Mouse (Mus musculus) forebrain, embryonic 10.5 days (tissue): Measurements from ENCODE around the gene Mrfap1. TPM values are rescaled to one million over a fixed set of nuclear protein-coding genes. Genes with fewer than 3 reads are reported as not detected.
"Not testable (repeated sequence)": the region's sequence is repeated elsewhere in the genome, so short reads cannot be mapped to it uniquely, and the experiment has no call there.

Experiments
- DNase-seq: peaks from one replicate; pipeline ENCODE4 v3.0.0-alpha.2; 2017; ENCODE audit warnings: low spot score; ENCODE audit errors: extremely low spot score
- H3K27ac ChIP-seq: fragments of 300-500 bp; sonication (generic); 2 replicates; pipeline ENCODE4 v1.5.1; 2016; ENCODE audit warnings: mild to moderate bottlenecking
- H3K27me3 ChIP-seq: fragments of 300-500 bp; sonication (generic); 2 replicates; pipeline ENCODE4 v1.6.1; 2016; ENCODE audit warnings: mild to moderate bottlenecking; ENCODE audit not compliant: poor library complexity, severe bottlenecking
- H3K36me3 ChIP-seq: fragments of 300-500 bp; sonication (generic); replicated peaks from 2 replicates; pipeline ENCODE4 v1.6.1; 2016; ENCODE audit warnings: mild to moderate bottlenecking, moderate library complexity
- H3K4me1 ChIP-seq: fragments of 300-500 bp; sonication (generic); 2 replicates; pipeline ENCODE4 v1.6.1; 2016
- H3K4me3 ChIP-seq: fragments of 300-500 bp; sonication (generic); 2 replicates; pipeline ENCODE4 v1.5.1; 2016; ENCODE audit warnings: mild to moderate bottlenecking, moderate library complexity
- H3K9me3 ChIP-seq: fragments of 300-500 bp; sonication (generic); 2 replicates; pipeline ENCODE4 v1.6.1; 2016; ENCODE audit warnings: mild to moderate bottlenecking, moderate library complexity
- WGBS: fragments of 180-500 bp; shearing (Covaris S2); methylation state at CpG from one replicate; pipeline ENCODE4 v1.1.7; 2016; 5-methylcytosine and 5-hydroxymethylcytosine counted together
- polyA plus RNA-seq: library from polyadenylated mRNA; unstranded; fragments of >200 nt; fragmentation: Nextera tagmentation; extraction: Ambion mirVana; gene quantifications from 2 replicates; pipeline ENCODE4 v1.2.1, GENCODE M21; 2016

Mrfap1 gene
- polyA plus RNA-seq = 435 and 463 TPM in 2 replicates

DNA sequence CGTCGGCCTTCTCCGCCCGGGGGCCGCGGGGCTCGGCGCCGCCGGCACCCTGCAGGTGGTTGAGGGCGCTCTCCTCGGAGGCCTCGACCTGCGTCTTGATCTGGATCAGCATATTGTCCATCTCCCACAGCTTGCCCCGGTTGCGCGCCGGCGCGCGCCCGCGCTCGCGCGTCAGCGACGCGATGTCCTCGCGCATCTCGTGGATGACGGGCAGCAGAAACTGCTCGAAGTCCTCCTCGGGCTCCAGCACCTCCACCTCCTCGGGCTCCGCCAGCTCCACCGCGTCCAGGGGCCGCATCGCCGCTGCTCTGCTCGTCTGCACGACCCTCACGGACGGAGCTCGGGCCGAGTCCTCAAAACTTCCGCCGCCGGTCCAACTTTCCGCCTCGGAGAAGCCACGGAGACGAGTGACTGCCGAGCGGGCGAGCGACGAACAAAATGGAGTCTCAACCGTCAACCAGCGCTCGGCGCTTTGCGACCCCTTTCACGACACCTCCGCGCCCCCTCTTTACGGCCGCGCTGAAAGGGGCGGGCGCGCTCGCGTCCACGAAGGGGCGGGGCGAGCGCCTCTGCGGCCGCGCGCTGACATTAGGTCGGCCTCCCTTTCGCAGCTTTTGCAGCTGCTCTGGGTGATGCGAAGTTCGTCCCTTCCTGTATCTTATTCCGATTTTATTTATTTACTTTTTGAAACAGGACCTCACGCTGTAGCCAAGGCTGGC lies at the start of gene Mrfap1:
TSS of gene Mrfap1 (minus strand) at position 477 of the 719 bp plus-strand sequence.
- Histone ChIP-seq H3K27ac (peak within 1 kb of the TSS; percentile 94), H3K4me1 (peaks cover 20% of the 10 kb centered on the region), H3K36me3 (peaks cover 26% of the 10 kb centered on the region), H3K4me3 (peak within 1 kb of the TSS; percentile 74)
- not testable (repeated sequence) for H3K27me3 ChIP-seq, H3K9me3 ChIP-seq
- WGBS = under 1% methylated on average over 90 of the region's 90 CpGs
- DNase-seq = peak; percentile 93

GRCm38 (mm10) chr5:36844490-36844889 lies 47.9 kb upstream of the Mrfap1 start:
- WGBS = 92% methylated on average over 10 of the region's 10 CpGs
- no peak overlapping the region for H3K27ac ChIP-seq

GRCm38 (mm10) chr5:36841701-36842100 lies 45.1 kb upstream of the Mrfap1 start:
- H3K36me3 ChIP-seq = no peaks in the 10 kb centered on the region
- H3K27me3 ChIP-seq = no peaks in the 10 kb centered on the region
- 70% methylated on average over 1 of the region's 1 CpGs for WGBS
- no peak for DNase-seq
- no peaks in the 10 kb centered on the region for H3K9me3 ChIP-seq
- no peaks in the 10 kb centered on the region for H3K4me1 ChIP-seq
- H3K27ac ChIP-seq = no peak overlapping the region
- no peak overlapping the region for H3K4me3 ChIP-seq

More at GRCm38 (mm10) chr5:36844490-36844889, 47.9 kb upstream of the Mrfap1 start:
- Histone ChIP-seq H3K4me3 (no peak overlapping the region), H3K4me1 (no peaks in the 10 kb centered on the region), H3K9me3 (no peaks in the 10 kb centered on the region), H3K36me3 (no peaks in the 10 kb centered on the region), H3K27me3 (no peaks in the 10 kb centered on the region)
- DNase-seq = no peak

GRCm38 (mm10) chr5:36840092-36840491 lies 43.5 kb upstream of the Mrfap1 start:
- Histone ChIP-seq H3K9me3 (no peaks in the 10 kb centered on the region), H3K4me3 (no peak overlapping the region), H3K27ac (no peak overlapping the region), H3K36me3 (no peaks in the 10 kb centered on the region), H3K27me3 (no peaks in the 10 kb centered on the region), H3K4me1 (no peaks in the 10 kb centered on the region)
- WGBS = 85% methylated on average over 7 of the region's 7 CpGs
- no peak for DNase-seq

- Histone ChIP-seq H3K36me3 (no peaks in the 10 kb centered on the region), H3K4me3 (no peak overlapping the region), H3K9me3 (no peaks in the 10 kb centered on the region), H3K4me1 (no peaks in the 10 kb centered on the region), H3K27me3 (no peaks in the 10 kb centered on the region), H3K27ac (no peak overlapping the region)
- 77% methylated on average over 8 of the region's 8 CpGs for WGBS
- no peak for DNase-seq
Measured at GRCm38 (mm10) chr5:36839602-36840001, 43.0 kb upstream of the Mrfap1 start.

GRCm38 (mm10) chr5:36839032-36839431 lies 42.5 kb upstream of the Mrfap1 start:
- Histone ChIP-seq H3K36me3 (no peaks in the 10 kb centered on the region), H3K27me3 (no peaks in the 10 kb centered on the region), H3K27ac (no peak overlapping the region), H3K9me3 (no peaks in the 10 kb centered on the region), H3K4me3 (no peak overlapping the region), H3K4me1 (no peaks in the 10 kb centered on the region)
- no peak for DNase-seq
- 90% methylated on average over 2 of the region's 2 CpGs for WGBS

DNA sequence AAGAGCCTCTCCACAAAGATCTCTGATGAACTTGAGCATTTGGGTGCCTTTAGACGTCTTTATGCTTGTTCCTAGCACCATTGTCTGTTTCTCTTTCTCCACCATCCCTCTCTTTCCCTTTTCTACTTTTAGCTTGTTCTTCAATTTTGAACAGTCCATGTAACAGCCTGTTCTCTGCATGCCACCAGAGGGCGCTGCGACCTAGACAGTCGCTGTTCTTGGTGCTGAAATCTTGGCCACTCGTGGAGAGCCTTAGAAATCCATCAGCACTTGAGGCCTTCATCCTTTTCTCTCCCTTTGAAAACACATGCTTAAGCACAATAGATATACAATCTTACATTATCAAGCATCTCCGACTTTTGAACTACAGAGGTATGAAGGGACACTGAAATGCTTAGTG lies 39.4 kb upstream of the Mrfap1 start:
- no peak overlapping the region for H3K27ac ChIP-seq
- DNase-seq = peak; percentile 77
- no peak overlapping the region for H3K4me3 ChIP-seq
- peaks cover 2% of the 10 kb centered on the region; the same call in 1 of the 2 replicates for H3K4me1 ChIP-seq
- no peaks in the 10 kb centered on the region for H3K9me3 ChIP-seq
- H3K36me3 ChIP-seq = no peaks in the 10 kb centered on the region
- WGBS = 2% methylated on average over 6 of the region's 6 CpGs
- H3K27me3 ChIP-seq = no peaks in the 10 kb centered on the region

- no peak for DNase-seq
- no peaks in the 10 kb centered on the region for H3K27me3 ChIP-seq
- H3K36me3 ChIP-seq = peaks cover 13% of the 10 kb centered on the region; the same call in 1 of the 2 replicates
- H3K4me1 ChIP-seq = peaks cover 17% of the 10 kb centered on the region
- H3K4me3 ChIP-seq = peak overlapping the region; percentile 72; the same call in 1 of the 2 replicates
- H3K27ac ChIP-seq = no peak overlapping the region
- no peaks in the 10 kb centered on the region for H3K9me3 ChIP-seq
- WGBS = 68% methylated on average over 7 of the region's 7 CpGs
Measured at GRCm38 (mm10) chr5:36831272-36831671, 34.7 kb upstream of the Mrfap1 start.

- Histone ChIP-seq H3K27ac (peak within 1 kb of the TSS; percentile 86), H3K4me1 (peaks cover 17% of the 10 kb centered on the region), H3K27me3 (no peaks in the 10 kb centered on the region), H3K9me3 (no peaks in the 10 kb centered on the region), H3K4me3 (peak within 1 kb of the TSS; percentile 72), H3K36me3 (peaks cover 21% of the 10 kb centered on the region)
- peak; percentile 94 for DNase-seq
- WGBS = 5% methylated on average over 46 of the region's 46 CpGs
Measured at GRCm38 (mm10) chr5:36829913-36830879, 33.6 kb upstream of the Mrfap1 start, which contains the start of gene Man2b2. TSS of gene Man2b2 (minus strand) at chr5:36830653.

DNA sequence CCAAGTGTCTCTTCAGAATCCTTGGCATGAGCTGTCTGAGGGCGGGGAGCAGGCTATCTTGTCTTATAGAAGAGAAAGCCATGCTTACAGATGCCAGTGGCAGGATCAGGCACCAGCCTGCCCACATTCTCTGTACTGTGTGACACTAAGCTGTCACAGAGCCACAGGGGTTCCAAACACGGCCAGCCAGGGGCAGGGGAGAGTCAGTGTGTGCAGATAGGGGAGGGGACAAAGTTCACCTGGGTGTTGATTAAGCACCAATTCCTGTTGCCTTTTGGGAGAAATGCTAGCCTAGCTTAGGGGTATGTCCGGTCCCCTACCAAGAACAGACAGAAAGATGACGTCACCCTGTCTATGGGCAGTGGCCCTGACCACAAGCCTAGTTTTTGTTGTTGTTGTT lies 32.5 kb upstream of the Mrfap1 start:
- Histone ChIP-seq H3K4me1 (peaks cover 17% of the 10 kb centered on the region), H3K27ac (no peak overlapping the region), H3K36me3 (peaks cover 26% of the 10 kb centered on the region), H3K27me3 (no peaks in the 10 kb centered on the region), H3K4me3 (no peak overlapping the region), H3K9me3 (no peaks in the 10 kb centered on the region)
- DNase-seq = no peak
- WGBS = 89% methylated on average over 4 of the region's 4 CpGs

DNA sequence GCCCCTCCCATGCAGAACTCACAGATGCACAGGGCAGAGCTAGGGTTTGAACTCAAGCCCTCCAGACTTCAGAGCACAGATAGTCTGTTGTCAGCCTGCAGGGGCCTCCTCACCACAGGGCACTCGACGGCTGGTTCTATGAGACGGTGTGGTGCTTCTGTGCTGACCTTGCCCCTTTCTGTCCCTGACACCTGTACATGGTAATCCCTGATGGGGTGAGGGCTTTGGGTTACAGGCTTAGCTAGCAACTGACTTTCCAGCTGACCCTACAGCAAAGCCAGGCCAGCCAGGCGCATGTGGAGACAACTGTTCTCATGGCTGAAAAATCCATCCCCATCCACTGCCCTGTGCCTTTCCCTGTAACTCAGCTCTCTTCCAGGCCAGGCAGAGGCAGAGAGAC lies 26.3 kb upstream of the Mrfap1 start:
- H3K36me3 ChIP-seq = peaks cover 68% of the 10 kb centered on the region
- no peaks in the 10 kb centered on the region for H3K9me3 ChIP-seq
- no peaks in the 10 kb centered on the region for H3K27me3 ChIP-seq
- H3K4me1 ChIP-seq = no peaks in the 10 kb centered on the region
- no peak overlapping the region for H3K4me3 ChIP-seq
- H3K27ac ChIP-seq = no peak overlapping the region
- WGBS = 92% methylated on average over 4 of the region's 4 CpGs
- DNase-seq = no peak

- peak; percentile 45 for DNase-seq
- WGBS = 50% methylated on average over 6 of the region's 6 CpGs
- Histone ChIP-seq H3K36me3 (peaks cover 62% of the 10 kb centered on the region), H3K9me3 (no peaks in the 10 kb centered on the region), H3K4me1 (no peaks in the 10 kb centered on the region), H3K27ac (no peak overlapping the region), H3K4me3 (no peak overlapping the region), H3K27me3 (no peaks in the 10 kb centered on the region)
Measured at GRCm38 (mm10) chr5:36820142-36820541, 23.6 kb upstream of the Mrfap1 start.

DNA sequence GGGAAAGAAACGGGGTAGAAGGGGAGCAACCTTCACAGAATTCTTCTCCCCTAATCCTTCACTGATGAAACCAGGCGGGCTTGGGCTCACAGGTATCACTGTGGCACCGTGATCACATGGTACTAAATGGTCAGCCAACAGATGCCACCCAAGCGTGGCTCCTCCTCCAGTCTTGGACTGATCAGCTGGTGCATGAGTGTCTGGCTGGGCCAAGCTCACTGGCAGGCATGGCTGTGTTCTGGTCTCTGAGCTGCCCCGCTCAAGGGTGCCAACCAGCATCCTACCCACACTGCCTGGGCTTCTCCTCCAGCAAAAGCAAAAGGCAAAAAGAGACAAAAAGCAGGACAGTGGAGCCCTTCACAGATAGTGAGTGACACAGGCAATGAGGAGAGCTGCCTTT lies 23.2 kb upstream of the Mrfap1 start:
- no peak overlapping the region for H3K4me3 ChIP-seq
- H3K27me3 ChIP-seq = no peaks in the 10 kb centered on the region
- H3K9me3 ChIP-seq = no peaks in the 10 kb centered on the region
- H3K36me3 ChIP-seq = peaks cover 63% of the 10 kb centered on the region
- no peak overlapping the region for H3K27ac ChIP-seq
- no peak for DNase-seq
- 89% methylated on average over 5 of the region's 5 CpGs for WGBS
- no peaks in the 10 kb centered on the region for H3K4me1 ChIP-seq
